Mouse (Mus musculus) neural tube, embryonic 15.5 days (tissue): ENCODE results near the gene Lgals3. TPM values are rescaled to one million over a fixed set of nuclear protein-coding genes. Genes with fewer than 3 reads are reported as not detected.

Experiments used
- ATAC-seq: fragments of 200-750 bp; cut with Nextera tagmentation; 2 replicates; pipeline ENCODE4 v1.8.0; 2017; ENCODE audit warnings: mild to moderate bottlenecking, moderate TSS enrichment, moderate library complexity; ENCODE audit not compliant: low FRiP score
- H3K27ac ChIP-seq: fragments of 300-500 bp; sonication (generic); replicated peaks from 2 replicates; pipeline ENCODE4 v1.5.1; 2015; ENCODE audit warnings: mild to moderate bottlenecking, inconsistent platforms
- H3K27me3 ChIP-seq: fragments of 300-500 bp; sonication (generic); replicated peaks from 2 replicates; pipeline ENCODE4 v1.6.1; 2015; ENCODE audit warnings: inconsistent platforms
- H3K36me3 ChIP-seq: fragments of 300-500 bp; sonication (generic); 2 replicates; pipeline ENCODE4 v1.6.1; 2015; ENCODE audit warnings: inconsistent platforms
- H3K4me1 ChIP-seq: fragments of 300-500 bp; sonication (generic); 2 replicates; pipeline ENCODE4 v1.6.1; 2015; ENCODE audit warnings: inconsistent platforms
- H3K4me2 ChIP-seq: fragments of 300-500 bp; sonication (generic); 2 replicates; pipeline ENCODE4 v1.6.1; 2015; ENCODE audit warnings: inconsistent platforms, mild to moderate bottlenecking, moderate library complexity
- H3K4me3 ChIP-seq: fragments of 300-500 bp; sonication (generic); replicated peaks from 2 replicates; pipeline ENCODE4 v1.5.1; 2015; ENCODE audit warnings: mild to moderate bottlenecking, inconsistent platforms
- H3K9ac ChIP-seq: fragments of 300-500 bp; sonication (generic); replicated peaks from 2 replicates; pipeline ENCODE4 v1.6.1; 2015; ENCODE audit warnings: mild to moderate bottlenecking, inconsistent platforms
- H3K9me3 ChIP-seq: fragments of 300-500 bp; sonication (generic); replicated peaks from 2 replicates; pipeline ENCODE4 v1.6.1; 2016; ENCODE audit warnings: inconsistent platforms
- WGBS: fragments of 180-500 bp; shearing (Covaris S2); methylation state at CpG from one replicate; pipeline ENCODE4 v1.1.7; 2015; ENCODE audit warnings: mixed read lengths; 5-methylcytosine and 5-hydroxymethylcytosine counted together
- polyA plus RNA-seq: library from polyadenylated mRNA; unstranded; fragments of >200 nt; fragmentation: Nextera tagmentation; extraction: Ambion mirVana; gene quantifications from 2 replicates; pipeline ENCODE4 v1.2.1, GENCODE M21; 2015

Gene Lgals3
- polyA plus RNA-seq, 1 experiment from 2014 or later, result 5.0 TPM

DNA sequence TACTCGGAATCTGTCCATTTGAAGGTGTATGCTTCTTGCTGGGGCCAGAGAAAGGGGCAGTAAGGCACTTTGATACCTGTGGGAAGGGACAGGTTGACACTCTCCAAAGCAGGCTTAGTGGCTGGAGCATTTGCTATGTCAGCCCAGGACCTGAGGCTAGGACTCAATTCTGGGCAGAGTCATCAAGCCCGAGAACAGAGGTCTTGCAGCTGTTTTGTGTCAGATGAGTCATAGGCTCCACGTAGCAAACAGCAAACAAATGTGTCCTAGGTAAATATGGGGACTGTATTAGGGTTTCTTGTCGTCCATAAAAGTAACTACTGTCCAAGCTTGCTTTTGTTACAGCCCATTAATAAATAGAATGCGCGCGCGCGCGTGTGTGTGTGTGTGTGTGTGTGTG is 15.3 kb upstream of the Lgals3 start:
- Histone ChIP-seq H3K4me3 (no peak overlapping the region), H3K36me3 (no peaks in the 10 kb centered on the region), H3K9ac (no peak overlapping the region), H3K4me1 (no peaks in the 10 kb centered on the region), H3K27me3 (no peaks in the 10 kb centered on the region), H3K9me3 (no peaks in the 10 kb centered on the region), H3K27ac (no peak overlapping the region), H3K4me2 (no peak overlapping the region)
- ATAC-seq, result no peak
- WGBS, result 92% methylated on average over 10 of the region's 10 CpGs

DNA sequence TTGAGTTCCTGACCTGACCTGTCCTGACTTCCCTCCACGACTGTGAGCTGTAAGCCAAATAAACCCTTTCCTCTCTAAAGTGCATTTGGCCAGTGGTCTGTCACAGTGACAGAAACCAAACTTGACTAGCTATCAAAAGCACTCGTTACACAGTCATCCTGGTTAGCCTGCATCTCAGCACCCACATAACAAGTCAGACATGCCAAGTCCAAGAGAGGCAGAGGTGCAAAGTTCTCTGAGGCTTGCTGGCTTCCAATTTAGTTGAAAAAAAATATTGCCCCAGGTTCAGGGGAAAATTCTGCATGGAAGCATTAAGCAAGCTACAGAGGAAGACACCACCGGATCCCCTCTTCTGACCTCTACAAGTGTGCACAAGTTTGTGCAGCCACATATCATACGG is 14.3 kb upstream of the Lgals3 start:
- 84% methylated on average over 4 of the region's 4 CpGs for WGBS
- Histone ChIP-seq H3K9me3 (no peaks in the 10 kb centered on the region), H3K36me3 (no peaks in the 10 kb centered on the region), H3K4me2 (no peak overlapping the region), H3K27me3 (no peaks in the 10 kb centered on the region), H3K4me3 (no peak overlapping the region), H3K27ac (no peak overlapping the region), H3K9ac (no peak overlapping the region), H3K4me1 (no peaks in the 10 kb centered on the region)
- no peak for ATAC-seq

DNA sequence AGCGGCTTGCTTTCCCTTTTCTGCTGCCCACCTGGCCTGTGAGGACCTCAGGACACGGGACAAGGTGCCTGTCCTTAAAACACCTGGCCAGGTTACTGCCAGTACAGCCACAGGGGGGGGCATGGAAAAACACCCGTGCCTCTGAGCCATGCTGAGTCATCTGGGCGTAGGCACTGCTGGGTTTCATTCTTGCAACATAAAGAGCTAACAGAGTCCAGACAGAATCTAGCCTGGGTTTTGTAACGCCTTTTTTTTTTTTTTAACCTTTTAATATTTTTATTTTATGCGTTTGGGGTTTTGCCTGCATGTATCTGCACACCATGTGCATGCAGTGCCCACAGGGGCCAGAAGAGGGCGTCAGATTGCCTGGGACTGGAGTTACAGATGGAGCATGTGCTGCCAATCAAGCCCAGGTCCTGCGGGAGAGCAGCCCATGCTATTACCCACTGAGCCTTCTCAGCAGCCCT is 13.4 kb upstream of the Lgals3 start:
- Histone ChIP-seq H3K9ac (no peak overlapping the region), H3K9me3 (no peaks in the 10 kb centered on the region), H3K4me1 (no peaks in the 10 kb centered on the region), H3K27ac (no peak overlapping the region), H3K4me2 (no peak overlapping the region), H3K27me3 (no peaks in the 10 kb centered on the region), H3K36me3 (no peaks in the 10 kb centered on the region), H3K4me3 (no peak overlapping the region)
- 76% methylated on average over 8 of the region's 8 CpGs for WGBS
- no peak for ATAC-seq

GRCm38 (mm10) chr14:47354948-47355347 is 12.6 kb upstream of the Lgals3 start:
- no peak overlapping the region for H3K9ac ChIP-seq
- H3K9me3 ChIP-seq, result no peaks in the 10 kb centered on the region
- H3K4me1 ChIP-seq, result no peaks in the 10 kb centered on the region
- ATAC-seq, result no peak
- WGBS, result 78% methylated on average over 5 of the region's 5 CpGs
- H3K36me3 ChIP-seq, result no peaks in the 10 kb centered on the region
- no peak overlapping the region for H3K27ac ChIP-seq
- H3K4me3 ChIP-seq, result no peak overlapping the region
- no peak overlapping the region for H3K4me2 ChIP-seq
- H3K27me3 ChIP-seq, result no peaks in the 10 kb centered on the region

GRCm38 (mm10) chr14:47356622-47357021 is 10.9 kb upstream of the Lgals3 start:
- Histone ChIP-seq H3K4me1 (no peaks in the 10 kb centered on the region), H3K9me3 (no peaks in the 10 kb centered on the region), H3K9ac (no peak overlapping the region), H3K27me3 (no peaks in the 10 kb centered on the region), H3K4me3 (no peak overlapping the region), H3K4me2 (no peak overlapping the region), H3K36me3 (no peaks in the 10 kb centered on the region), H3K27ac (no peak overlapping the region)
- no peak for ATAC-seq
- WGBS, result 80% methylated on average over 3 of the region's 3 CpGs

GRCm38 (mm10) chr14:47359610-47360009 is 7.9 kb upstream of the Lgals3 start:
- Histone ChIP-seq H3K4me2 (no peak overlapping the region), H3K27me3 (no peaks in the 10 kb centered on the region), H3K36me3 (no peaks in the 10 kb centered on the region), H3K4me3 (no peak overlapping the region), H3K9ac (no peak overlapping the region), H3K9me3 (no peaks in the 10 kb centered on the region), H3K4me1 (no peaks in the 10 kb centered on the region; the same call in 1 of the 2 replicates), H3K27ac (no peak overlapping the region)
- WGBS, result 87% methylated on average over 3 of the region's 3 CpGs
- no peak for ATAC-seq

GRCm38 (mm10) chr14:47361418-47361817 is 6.1 kb upstream of the Lgals3 start:
- H3K27me3 ChIP-seq, result no peaks in the 10 kb centered on the region
- H3K4me1 ChIP-seq, result peaks cover 6% of the 10 kb centered on the region
- no peaks in the 10 kb centered on the region for H3K36me3 ChIP-seq
- H3K4me3 ChIP-seq, result no peak overlapping the region
- H3K27ac ChIP-seq, result no peak overlapping the region
- ATAC-seq, result no peak
- H3K9me3 ChIP-seq, result no peaks in the 10 kb centered on the region
- WGBS, result 87% methylated on average over 2 of the region's 2 CpGs
- H3K4me2 ChIP-seq, result no peak overlapping the region
- no peak overlapping the region for H3K9ac ChIP-seq

- no peaks in the 10 kb centered on the region for H3K36me3 ChIP-seq
- H3K27me3 ChIP-seq, result no peaks in the 10 kb centered on the region
- ATAC-seq, result no peak
- WGBS, result 90% methylated on average over 9 of the region's 9 CpGs
- peaks cover 11% of the 10 kb centered on the region for H3K4me1 ChIP-seq
- H3K4me2 ChIP-seq, result no peak overlapping the region
- no peak overlapping the region for H3K9ac ChIP-seq
- H3K4me3 ChIP-seq, result no peak overlapping the region
- H3K27ac ChIP-seq, result no peak overlapping the region
- no peaks in the 10 kb centered on the region for H3K9me3 ChIP-seq
Measured at GRCm38 (mm10) chr14:47361899-47362298, 5.7 kb upstream of the Lgals3 start.

- ATAC-seq, result peak; percentile 46; the same call in 1 of the 2 replicates
Measured at GRCm38 (mm10) chr14:47364742-47365449, 2.7 kb upstream of the Lgals3 start.

GRCm38 (mm10) chr14:47366881-47367321 is 650 bp upstream of the Lgals3 start:
- WGBS, result 37% methylated on average over 7 of the region's 7 CpGs
- Histone ChIP-seq H3K4me2 (no peak overlapping the region), H3K27ac (no peak overlapping the region)

More at GRCm38 (mm10) chr14:47364742-47365449, 2.7 kb upstream of the Lgals3 start:
- Histone ChIP-seq H3K4me2 (peak overlapping the region; percentile 50), H3K9ac (no peak overlapping the region), H3K4me3 (peak overlapping the region; percentile 17; the same call in 1 of the 2 replicates), H3K36me3 (no peaks in the 10 kb centered on the region), H3K27me3 (0 out of 2 replicates have a peak, but pooled peaks cover 4% of the 10 kb centered on the region), H3K9me3 (no peaks in the 10 kb centered on the region), H3K27ac (no peak overlapping the region), H3K4me1 (peaks cover 21% of the 10 kb centered on the region)
- WGBS, result 31% methylated on average over 21 of the region's 21 CpGs

DNA sequence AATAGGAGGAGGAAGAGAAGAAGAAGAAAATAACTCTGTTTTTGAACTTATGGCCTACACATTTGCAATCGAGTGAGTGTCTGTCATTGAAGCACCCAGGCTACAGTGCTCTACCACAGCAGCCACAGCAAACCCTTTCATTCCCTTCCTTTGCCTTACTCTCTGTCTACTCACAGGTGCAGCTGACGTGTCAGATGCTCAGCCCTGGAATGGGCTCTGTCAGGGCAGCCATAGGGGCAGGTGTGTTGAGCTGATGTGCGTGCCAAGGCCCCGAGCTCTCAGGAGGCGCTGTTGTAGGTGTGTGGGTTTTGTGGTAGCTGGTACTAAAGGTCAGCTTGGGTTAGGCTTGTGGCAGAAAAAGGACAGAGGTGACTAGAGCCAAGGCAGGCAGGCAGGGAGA is 2.2 kb downstream of the Lgals3 start:
- no peak overlapping the region for H3K4me2 ChIP-seq
- H3K4me3 ChIP-seq, result no peak overlapping the region
- peaks cover 26% of the 10 kb centered on the region for H3K27me3 ChIP-seq
- H3K9me3 ChIP-seq, result no peaks in the 10 kb centered on the region
- no peak for ATAC-seq
- WGBS, result 89% methylated on average over 5 of the region's 5 CpGs
- H3K9ac ChIP-seq, result no peak overlapping the region
- no peak overlapping the region for H3K27ac ChIP-seq
- peaks cover 31% of the 10 kb centered on the region for H3K4me1 ChIP-seq
- no peaks in the 10 kb centered on the region for H3K36me3 ChIP-seq

More at GRCm38 (mm10) chr14:47366881-47367321, 650 bp upstream of the Lgals3 start:
- H3K9ac ChIP-seq, result no peak overlapping the region
- H3K4me3 ChIP-seq, result no peak overlapping the region
- no peaks in the 10 kb centered on the region for H3K9me3 ChIP-seq
- H3K36me3 ChIP-seq, result no peaks in the 10 kb centered on the region
- ATAC-seq, result peak; percentile 52; the same call in 1 of the 2 replicates
- H3K4me1 ChIP-seq, result peaks cover 21% of the 10 kb centered on the region
- H3K27me3 ChIP-seq, result 0 out of 2 replicates have a peak, but pooled peaks cover 5% of the 10 kb centered on the region

DNA sequence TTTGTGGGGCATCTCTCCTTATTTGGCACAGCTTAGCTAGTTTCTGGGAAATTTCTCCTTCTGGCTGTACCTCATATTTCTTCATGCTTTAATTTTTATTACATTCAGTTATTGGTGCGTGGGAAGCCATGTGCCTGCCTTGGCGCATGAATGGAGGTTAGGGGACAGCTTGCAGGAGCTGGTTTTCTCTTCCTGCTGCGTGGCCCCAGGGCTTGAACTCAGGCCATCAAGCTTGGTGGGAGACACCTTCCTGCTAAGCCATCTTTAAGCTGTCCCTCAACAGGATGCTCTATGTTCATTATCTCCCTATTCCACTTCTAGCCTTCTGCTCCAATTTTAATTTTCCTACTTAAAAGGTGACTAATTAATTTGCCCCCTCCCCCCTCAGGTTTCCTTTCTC is 3.2 kb downstream of the Lgals3 start:
- H3K4me2 ChIP-seq, result no peak overlapping the region
- ATAC-seq, result no peak
- H3K4me3 ChIP-seq, result no peak overlapping the region
- H3K27me3 ChIP-seq, result peaks cover 26% of the 10 kb centered on the region
- no peaks in the 10 kb centered on the region for H3K9me3 ChIP-seq
- 64% methylated on average over 3 of the region's 3 CpGs for WGBS
- H3K36me3 ChIP-seq, result no peaks in the 10 kb centered on the region
- H3K9ac ChIP-seq, result no peak overlapping the region
- peaks cover 25% of the 10 kb centered on the region for H3K4me1 ChIP-seq
- H3K27ac ChIP-seq, result no peak overlapping the region
